Mouse (Mus musculus) MEL (cell line): ENCODE measurements around the gene Zfp319.

Experiments
- CTCF ChIP-seq, 3 experiments: IDR thresholded peaks in 2 of 3; conservative IDR thresholded peaks in 1 of 3; 2 replicates each; pipeline ENCODE4 v1.5.1; 2011 to 2012; ENCODE audit warnings: low read length in 3 of 3, low read depth in 2 of 3, mild to moderate bottlenecking in 2 of 3, improper control_type of control experiment in 1 of 3, inconsistent platforms in 1 of 3, mixed read lengths in 1 of 3, moderate library complexity in 1 of 3; ENCODE audit not compliant: control insufficient read depth in 1 of 3, insufficient read depth in 1 of 3, poor library complexity in 1 of 3, severe bottlenecking in 1 of 3
- ELF1 ChIP-seq: IDR thresholded peaks from 2 replicates; pipeline ENCODE4 v1.6.1; 2014; ENCODE audit warnings: low read depth, mild to moderate bottlenecking, inconsistent platforms, low read length, improper control_type of control experiment, moderate library complexity
- EP300 ChIP-seq, 2 experiments: IDR thresholded peaks; 2 replicates each; pipeline ENCODE4 v1.6.1; 2011; ENCODE audit warnings: improper control_type of control experiment in 2 of 2, low read length in 2 of 2, low read depth in 1 of 2, mild to moderate bottlenecking in 1 of 2
- GATA1 ChIP-seq: IDR thresholded peaks from 2 replicates; pipeline ENCODE4 v1.6.1; 2011; ENCODE audit warnings: low read depth, low read length, improper control_type of control experiment
- HCFC1 ChIP-seq: IDR thresholded peaks from 2 replicates; pipeline ENCODE4 v1.6.1; 2012; ENCODE audit warnings: low read depth, mild to moderate bottlenecking, inconsistent platforms, low read length, improper control_type of control experiment, moderate library complexity
- MAZ ChIP-seq: IDR thresholded peaks from 2 replicates; pipeline ENCODE4 v1.6.1; 2012; ENCODE audit warnings: low read depth, mild to moderate bottlenecking, inconsistent platforms, low read length, improper control_type of control experiment
- MEF2A ChIP-seq: IDR thresholded peaks from 2 replicates; pipeline ENCODE4 v1.6.1; 2014; ENCODE audit warnings: low read depth, mild to moderate bottlenecking, inconsistent platforms, low read length, improper control_type of control experiment; ENCODE audit not compliant: poor library complexity, insufficient replicate concordance, severe bottlenecking; ENCODE audit errors: extremely low read depth
- POLR2A ChIP-seq, 2 experiments: IDR thresholded peaks; 2 replicates each; pipeline ENCODE4 v1.6.1; 2011 to 2012; ENCODE audit warnings: low read length in 2 of 2, mild to moderate bottlenecking in 2 of 2, control low read depth in 1 of 2, improper control_type of control experiment in 1 of 2, low read depth in 1 of 2, moderate library complexity in 1 of 2; ENCODE audit not compliant: control insufficient read depth in 1 of 2, insufficient read depth in 1 of 2, poor library complexity in 1 of 2
- RAD21 ChIP-seq: IDR thresholded peaks from 2 replicates; pipeline ENCODE4 v1.6.1; 2011; ENCODE audit warnings: mild to moderate bottlenecking, low read depth, low read length, improper control_type of control experiment
- SIN3A ChIP-seq: IDR thresholded peaks from 2 replicates; pipeline ENCODE4 v1.6.1; 2012; ENCODE audit warnings: low read length, improper control_type of control experiment, inconsistent platforms
- USF2 ChIP-seq, 2 experiments: IDR thresholded peaks; 2 replicates each; pipeline ENCODE4 v1.6.1; 2011 to 2012; ENCODE audit warnings: improper control_type of control experiment in 2 of 2, low read length in 2 of 2, borderline replicate concordance in 1 of 2, inconsistent platforms in 1 of 2, low read depth in 1 of 2, mild to moderate bottlenecking in 1 of 2; ENCODE audit not compliant: insufficient read depth in 1 of 2
- ZC3H11A ChIP-seq: IDR thresholded peaks from 2 replicates; pipeline ENCODE4 v1.6.1; 2012; ENCODE audit warnings: low read depth, mild to moderate bottlenecking, inconsistent platforms, low read length, improper control_type of control experiment

- TF ChIP-seq POLR2A (IDR thresholded peaks at IDR 0.05; ENCODE audit: control insufficient read depth in 1 of 2, insufficient read depth in 1 of 2, low read depth in 1 of 2, low read length in 2 of 2, poor library complexity in 1 of 2) (no peak), HCFC1 (no peak), USF2 (IDR thresholded peaks at IDR 0.05; ENCODE audit: borderline replicate concordance in 1 of 2, insufficient read depth in 1 of 2, low read depth in 1 of 2, low read length in 2 of 2) (no peak), ZC3H11A (no peak), GATA1 (no peak), MEF2A (no peak), MAZ (no peak), SIN3A (no peak), ELF1 (peak; percentile 14; the same call in 1 of the 2 replicates), CTCF (IDR thresholded peaks at IDR 0.05 in 2 of 3, conservative IDR thresholded peaks at IDR 0.05 in 1 of 3; ENCODE audit: control insufficient read depth in 1 of 3, insufficient read depth in 1 of 3, low read depth in 2 of 3, low read length in 3 of 3, poor library complexity in 1 of 3, severe bottlenecking in 1 of 3) (no peak), RAD21 (no peak), EP300 (IDR thresholded peaks at IDR 0.05; ENCODE audit: low read depth in 1 of 2, low read length in 2 of 2) (no peak)
These were observed 4.0 kb upstream of the Zfp319 start for GRCm38 (mm10) chr8:95335706-95336105.
